Mouse (Mus musculus): ENCODE measurements at regions not wholly inside any gene's neighbourhood (a gene's known extent, or its start where the extent isn't known, plus 50 kb on each side); places are given as distances from the start of the nearest gene placed in this dataset.
"Not testable (repeated sequence)": the region's sequence is repeated elsewhere in the genome, so short reads cannot be mapped to it uniquely, and the experiment has no call there.

GRCm38 (mm10) chr16:61056175-61056574 lies 450.8 kb upstream of the Epha6 start:
- ATAC-seq (ENCODE audit: insufficient number of reproducible peaks, low FRiP score, low TSS enrichment): not testable (repeated sequence)

DNA sequence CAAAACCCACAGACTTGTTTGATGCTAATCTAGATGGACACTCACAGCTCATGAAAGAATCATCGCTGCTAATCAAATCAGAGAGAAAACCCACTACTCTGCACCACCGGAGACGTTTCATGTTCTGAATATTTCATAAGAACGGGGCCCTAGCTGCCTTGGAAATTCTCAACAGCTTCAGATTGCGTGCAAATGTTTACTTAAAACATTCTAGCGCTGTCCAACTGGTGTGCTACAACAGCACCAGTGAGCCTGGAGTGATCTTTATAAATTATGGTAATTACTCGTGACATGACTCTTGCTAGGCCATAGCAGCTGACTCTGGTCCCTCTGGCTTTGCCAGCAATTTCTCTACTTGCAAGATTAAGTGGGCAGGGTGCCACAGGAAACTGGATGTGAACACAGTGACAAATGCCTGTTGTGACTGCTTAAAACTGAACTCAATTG lies 435.8 kb upstream of the Epha6 start:
- ATAC-seq (ENCODE audit: insufficient number of reproducible peaks, low FRiP score, low TSS enrichment): peak; percentile 15; the same call in 1 of the 2 replicates

Data from cerebellum, adult (tissue).